16 mouse cellular contexts compared by ENCODE assay signal in genomic region chr16:11433779-11434178, GRCm38 (mm10).
"Had no signal": no experiment of that assay in that cellular context is flagged by ENCODE, and none has a peak within 500 bp of the region (broad histone marks: within the 10 kb centered on the region; RNA-seq: fewer than 3 reads in every experiment).

No protein-coding gene starts in this region.

- DNase-seq: kidney, adult 11 months; kidney, adult 9 months; kidney, postnatal 36 days; liver; lung, embryonic 14.5 days; retina, postnatal 1 day; right cerebral cortex, postnatal 4 days; thymus, postnatal 36 days had no signal

- H3K4me1 ChIP-seq: limb, embryonic 12.5 days; liver, embryonic 15.5 days; midbrain, embryonic 12.5 days; neural tube, embryonic 12.5 days; stomach, embryonic 15.5 days had no signal

- H3K4me3 ChIP-seq: limb, embryonic 12.5 days; liver, embryonic 15.5 days; midbrain, embryonic 12.5 days; myocyte; neural tube, embryonic 12.5 days; stomach, embryonic 15.5 days had no signal

- H3K27me3 ChIP-seq: limb, embryonic 12.5 days; liver, embryonic 15.5 days; midbrain, embryonic 12.5 days; neural tube, embryonic 12.5 days; stomach, embryonic 15.5 days had no signal

- ATAC-seq: midbrain, embryonic 16.5 days had no signal

- H3K27ac ChIP-seq: kidney, postnatal 0 days; limb, embryonic 12.5 days; liver, embryonic 15.5 days; midbrain, embryonic 12.5 days; neural tube, embryonic 12.5 days; stomach, embryonic 15.5 days had no signal
